Comparison of ENCODE assay signal across 16 mouse cellular contexts in the genomic region with DNA sequence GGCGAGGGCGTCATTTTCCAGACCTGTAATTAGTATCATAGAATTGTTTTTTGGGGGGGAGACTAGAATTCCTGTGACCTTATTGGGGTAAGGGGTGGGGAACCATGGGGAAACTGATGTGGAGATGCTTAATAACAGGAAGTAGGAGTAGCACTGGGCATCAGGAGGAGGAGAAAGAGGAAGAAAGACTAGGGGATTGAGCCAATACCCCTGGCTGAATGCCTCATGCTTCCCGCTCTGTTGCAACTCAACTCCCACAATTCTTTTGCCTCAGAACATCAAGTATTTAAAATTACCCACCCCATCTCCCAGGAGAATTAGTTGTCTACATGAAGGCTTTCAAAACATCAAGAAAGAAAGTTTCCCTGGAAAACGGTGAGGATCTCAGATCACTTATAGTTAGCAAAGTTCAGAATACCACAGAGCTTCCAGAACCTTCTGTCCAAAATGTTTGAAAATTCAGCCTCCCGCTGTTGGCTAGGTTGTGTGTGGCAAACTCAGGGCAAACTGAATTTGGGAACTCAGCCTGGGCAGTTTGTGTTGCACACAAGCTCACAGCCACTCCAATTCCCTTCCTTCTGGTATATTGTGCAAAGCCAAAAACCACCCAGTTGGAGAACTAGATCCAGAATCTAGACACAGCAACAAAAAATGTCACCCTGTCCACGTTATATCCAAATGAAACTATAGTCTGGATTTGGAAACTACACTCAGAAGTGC.
"Had no signal": no experiment of that assay in that cellular context is flagged by ENCODE, and none has a peak within 500 bp of the region (broad histone marks: within the 10 kb centered on the region; RNA-seq: fewer than 3 reads in every experiment).

No protein-coding gene starts in this region.

- H3K27ac ChIP-seq: left cerebral cortex, adult 2 months; limb, embryonic 12.5 days; liver, embryonic 14.5 days; midbrain, embryonic 12.5 days; neural tube, embryonic 13.5 days; stomach, embryonic 15.5 days had no signal

- H3K27me3 ChIP-seq: limb, embryonic 12.5 days; midbrain, embryonic 12.5 days; neural tube, embryonic 13.5 days; stomach, embryonic 15.5 days had no signal

- H3K4me2 ChIP-seq: limb, embryonic 12.5 days; midbrain, embryonic 12.5 days; neural tube, embryonic 13.5 days; stomach, embryonic 15.5 days had no signal

- ATAC-seq: midbrain, embryonic 16.5 days had no signal

- H3K4me1 ChIP-seq: midbrain, embryonic 12.5 days; neural tube, embryonic 13.5 days; stomach, embryonic 15.5 days had no signal

- H3K9me3 ChIP-seq: limb, embryonic 12.5 days; midbrain, embryonic 12.5 days; neural tube, embryonic 13.5 days; stomach, embryonic 15.5 days had no signal

- DNase-seq: kidney, adult 8-10 months; kidney, postnatal 25 days; liver; lung, adult 18-20 months; lung, postnatal 4 days; retina, postnatal 1 day; right cerebral cortex, postnatal 14 days; thymus, adult 2 months; thymus, postnatal 25 days had no signal

- H3K9ac ChIP-seq: limb, embryonic 12.5 days; liver, embryonic 14.5 days; midbrain, embryonic 12.5 days; neural tube, embryonic 13.5 days; stomach, embryonic 15.5 days had no signal

- H3K36me3 ChIP-seq: limb, embryonic 12.5 days; midbrain, embryonic 12.5 days; neural tube, embryonic 13.5 days; stomach, embryonic 15.5 days had no signal

- H3K4me3 ChIP-seq: left cerebral cortex, adult 2 months; limb, embryonic 12.5 days; midbrain, embryonic 12.5 days; neural tube, embryonic 13.5 days; stomach, embryonic 15.5 days had no signal
